Mouse (Mus musculus): ENCODE measurements at regions not wholly inside any gene's neighbourhood (a gene's known extent, or its start where the extent isn't known, plus 50 kb on each side); places are given as distances from the start of the nearest gene placed in this dataset.

- Histone ChIP-seq H3K9me3 (ENCODE audit: low read length) (no peaks in the 10 kb centered on the region), H3K4me1 (ENCODE audit: insufficient read depth) (no peaks in the 10 kb centered on the region), H3K9ac (replicated peaks) (no peak overlapping the region), H3K27ac (ENCODE audit: low read depth) (no peak overlapping the region), H3K4me2 (ENCODE audit: low read depth, low read length) (no peak overlapping the region), H3K27me3 (ENCODE audit: insufficient read depth, low read length) (no peaks in the 10 kb centered on the region), H3K4me3 (ENCODE audit: low read depth, low read length) (no peak overlapping the region), H3K36me3 (replicated peaks; ENCODE audit: insufficient read depth, low read length) (no peaks in the 10 kb centered on the region)
- ATAC-seq: no peak
- WGBS (ENCODE audit: insufficient replicate concordance): 66% methylated on average over 6 of the region's 6 CpGs
- DNase-seq: no peak
- TF ChIP-seq EP300 (IDR thresholded peaks at IDR 0.05; ENCODE audit: low read depth) (no peak), CTCF (IDR thresholded peaks at IDR 0.05; ENCODE audit: low read depth) (no peak)
Measured at GRCm38 (mm10) chr13:25429701-25430418, 159.6 kb upstream of the Nrsn1 start.

GRCm38 (mm10) chr13:25403182-25403795, 133.0 kb upstream of the Nrsn1 start:
- DNase-seq: no peak
- no peak overlapping the region for H3K4me3 ChIP-seq (ENCODE audit: low read depth, low read length)
- no peaks in the 10 kb centered on the region for H3K4me1 ChIP-seq (ENCODE audit: insufficient read depth)
- no peak for ATAC-seq
- no peaks in the 10 kb centered on the region for H3K27me3 ChIP-seq (ENCODE audit: insufficient read depth, low read length)
- H3K36me3 ChIP-seq (replicated peaks; ENCODE audit: insufficient read depth, low read length): no peaks in the 10 kb centered on the region
- H3K9ac ChIP-seq (replicated peaks): no peak overlapping the region
- WGBS (ENCODE audit: insufficient replicate concordance): 59% methylated on average over 3 of the region's 3 CpGs
- TF ChIP-seq CTCF (IDR thresholded peaks at IDR 0.05; ENCODE audit: low read depth) (no peak), EP300 (IDR thresholded peaks at IDR 0.05; ENCODE audit: low read depth) (no peak)
- no peaks in the 10 kb centered on the region for H3K9me3 ChIP-seq (ENCODE audit: low read length)
- H3K27ac ChIP-seq (ENCODE audit: low read depth): no peak overlapping the region
- H3K4me2 ChIP-seq (ENCODE audit: low read depth, low read length): no peak overlapping the region

- Histone ChIP-seq H3K9ac (replicated peaks) (no peak overlapping the region), H3K36me3 (replicated peaks; ENCODE audit: insufficient read depth, low read length) (no peaks in the 10 kb centered on the region), H3K9me3 (ENCODE audit: low read length) (no peaks in the 10 kb centered on the region), H3K4me1 (ENCODE audit: insufficient read depth) (no peaks in the 10 kb centered on the region), H3K4me3 (ENCODE audit: low read depth, low read length) (no peak overlapping the region), H3K4me2 (ENCODE audit: low read depth, low read length) (no peak overlapping the region), H3K27me3 (ENCODE audit: insufficient read depth, low read length) (no peaks in the 10 kb centered on the region), H3K27ac (ENCODE audit: low read depth) (no peak overlapping the region)
- no peak for ATAC-seq
- TF ChIP-seq CTCF (IDR thresholded peaks at IDR 0.05; ENCODE audit: low read depth) (no peak), EP300 (IDR thresholded peaks at IDR 0.05; ENCODE audit: low read depth) (no peak)
- 53% methylated on average over 2 of the region's 2 CpGs for WGBS (ENCODE audit: insufficient replicate concordance)
- no peak for DNase-seq
Measured at GRCm38 (mm10) chr13:25402691-25403090, 132.4 kb upstream of the Nrsn1 start.

- Histone ChIP-seq H3K4me1 (ENCODE audit: insufficient read depth) (no peaks in the 10 kb centered on the region), H3K4me2 (ENCODE audit: low read depth, low read length) (no peak overlapping the region), H3K36me3 (replicated peaks; ENCODE audit: insufficient read depth, low read length) (no peaks in the 10 kb centered on the region), H3K27ac (ENCODE audit: low read depth) (no peak overlapping the region), H3K27me3 (ENCODE audit: insufficient read depth, low read length) (no peaks in the 10 kb centered on the region), H3K9me3 (ENCODE audit: low read length) (no peaks in the 10 kb centered on the region), H3K9ac (replicated peaks) (no peak overlapping the region), H3K4me3 (ENCODE audit: low read depth, low read length) (no peak overlapping the region)
- DNase-seq (no peak), ATAC-seq (no peak)
- 65% methylated on average over 9 of the region's 9 CpGs for WGBS (ENCODE audit: insufficient replicate concordance)
- no peak for TF ChIP-seq EP300 (IDR thresholded peaks at IDR 0.05; ENCODE audit: low read depth)
- no peak for TF ChIP-seq CTCF (IDR thresholded peaks at IDR 0.05; ENCODE audit: low read depth)
Measured at GRCm38 (mm10) chr13:25401936-25402504, 131.7 kb upstream of the Nrsn1 start.

GRCm38 (mm10) chr13:25392770-25393290, 122.5 kb upstream of the Nrsn1 start:
- Histone ChIP-seq H3K9ac (replicated peaks) (no peak overlapping the region), H3K4me1 (ENCODE audit: insufficient read depth) (no peaks in the 10 kb centered on the region), H3K27ac (ENCODE audit: low read depth) (no peak overlapping the region), H3K4me3 (ENCODE audit: low read depth, low read length) (no peak overlapping the region), H3K36me3 (replicated peaks; ENCODE audit: insufficient read depth, low read length) (no peaks in the 10 kb centered on the region), H3K27me3 (ENCODE audit: insufficient read depth, low read length) (no peaks in the 10 kb centered on the region), H3K9me3 (ENCODE audit: low read length) (no peaks in the 10 kb centered on the region), H3K4me2 (ENCODE audit: low read depth, low read length) (no peak overlapping the region)
- WGBS (ENCODE audit: insufficient replicate concordance): 72% methylated on average over 5 of the region's 5 CpGs
- DNase-seq: no peak
- ATAC-seq: no peak
- TF ChIP-seq EP300 (IDR thresholded peaks at IDR 0.05; ENCODE audit: low read depth) (no peak), CTCF (IDR thresholded peaks at IDR 0.05; ENCODE audit: low read depth) (no peak)

GRCm38 (mm10) chr13:25362627-25362967, 92.3 kb upstream of the Nrsn1 start:
- Histone ChIP-seq H3K9ac (replicated peaks) (no peak overlapping the region), H3K27me3 (ENCODE audit: insufficient read depth, low read length) (no peaks in the 10 kb centered on the region), H3K27ac (ENCODE audit: low read depth) (no peak overlapping the region), H3K9me3 (ENCODE audit: low read length) (no peaks in the 10 kb centered on the region), H3K4me1 (ENCODE audit: insufficient read depth) (no peaks in the 10 kb centered on the region), H3K36me3 (replicated peaks; ENCODE audit: insufficient read depth, low read length) (no peaks in the 10 kb centered on the region), H3K4me2 (ENCODE audit: low read depth, low read length) (no peak overlapping the region), H3K4me3 (ENCODE audit: low read depth, low read length) (no peak overlapping the region)
- ATAC-seq (no peak), DNase-seq (no peak)
- TF ChIP-seq CTCF (IDR thresholded peaks at IDR 0.05; ENCODE audit: low read depth): no peak
- TF ChIP-seq EP300 (IDR thresholded peaks at IDR 0.05; ENCODE audit: low read depth): no peak
- 72% methylated on average over 4 of the region's 4 CpGs for WGBS (ENCODE audit: insufficient replicate concordance)
